Mouse (Mus musculus): Measurements from ENCODE around the gene Tmem123.

GRCm38 (mm10) chr9:7762741-7763140, 1.1 kb upstream of the Tmem123 start:
- TF ChIP-seq GATA1 (IDR thresholded peaks at IDR 0.05; ENCODE audit: low read depth, low read length) (no peak), EP300 (IDR thresholded peaks at IDR 0.05; ENCODE audit: low read depth in 1 of 2, low read length in 2 of 2) (no peak), MAX (IDR thresholded peaks at IDR 0.05; ENCODE audit: low read length) (no peak), USF2 (IDR thresholded peaks at IDR 0.05; ENCODE audit: borderline replicate concordance in 1 of 2, insufficient read depth in 1 of 2, low read depth in 1 of 2, low read length in 2 of 2) (no peak), ZC3H11A (IDR thresholded peaks at IDR 0.05; ENCODE audit: low read depth, low read length) (no peak), CTCF (IDR thresholded peaks at IDR 0.05 in 2 of 3, conservative IDR thresholded peaks at IDR 0.05 in 1 of 3; ENCODE audit: control insufficient read depth in 1 of 3, insufficient read depth in 1 of 3, low read depth in 2 of 3, low read length in 3 of 3, poor library complexity in 1 of 3, severe bottlenecking in 1 of 3) (no peak), POLR2A (IDR thresholded peaks at IDR 0.05; ENCODE audit: control insufficient read depth in 1 of 2, insufficient read depth in 1 of 2, low read depth in 1 of 2, low read length in 2 of 2, poor library complexity in 1 of 2) (no peak), RAD21 (IDR thresholded peaks at IDR 0.05; ENCODE audit: low read depth, low read length) (no peak), ZMIZ1 (IDR thresholded peaks at IDR 0.05; ENCODE audit: low read depth, low read length) (no peak), TAL1 (IDR thresholded peaks at IDR 0.05; ENCODE audit: low read length) (no peak)
